Mouse (Mus musculus) megakaryocyte, embryonic 14.5 days (primary cell): ENCODE measurements at regions not wholly inside any gene's neighbourhood (a gene's known extent, or its start where the extent isn't known, plus 50 kb on each side); places are given as distances from the start of the nearest gene placed in this dataset.

Experiments
- FLI1 ChIP-seq: IDR thresholded peaks from 2 replicates; pipeline ENCODE4 v1.6.1; 2012; ENCODE audit warnings: low read length, inconsistent platforms, mixed read lengths
- GATA1 ChIP-seq: IDR thresholded peaks from 3 replicates; pipeline ENCODE4 v1.6.1; 2012; ENCODE audit warnings: mixed read lengths, low read length, inconsistent platforms, borderline replicate concordance

GRCm38 (mm10) chr7:72854501-72855002, 520.8 kb upstream of the Rgma start:
- TF ChIP-seq GATA1 = no peak
- no peak for TF ChIP-seq FLI1
